Mouse (Mus musculus): ENCODE measurements around the gene Scn3a. TPM values are rescaled to one million over a fixed set of nuclear protein-coding genes. Genes with fewer than 3 reads are reported as not detected.

Gene Scn3a
- polyA plus RNA-seq, 1 experiment = 13.5 TPM

DNA sequence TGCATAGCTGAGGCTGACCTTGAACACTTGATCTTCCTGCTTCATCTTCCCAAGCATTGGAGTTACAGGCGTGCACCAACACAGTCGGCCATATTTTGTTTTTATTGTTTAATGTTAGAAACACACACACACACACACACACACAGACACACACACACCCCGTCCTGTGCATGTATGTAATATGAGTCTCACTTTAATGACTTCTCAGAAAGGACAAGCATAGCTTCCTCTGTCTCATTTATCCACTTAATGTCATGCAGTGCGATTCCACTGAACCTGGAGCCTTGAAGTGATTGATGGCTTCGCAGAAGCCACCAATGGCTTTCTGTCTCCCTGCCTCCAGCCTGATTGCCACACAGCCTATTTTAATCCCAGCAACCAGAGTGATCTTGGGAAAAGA, 15.2 kb downstream of the Scn3a start:
- TF ChIP-seq POLR2A (IDR thresholded peaks at IDR 0.05; ENCODE audit: borderline replicate concordance, extremely low read depth, low read depth, low read length) = no peak
- Histone ChIP-seq H3K4me1 (ENCODE audit: control insufficient read depth, insufficient read depth, low read length) (peaks cover 2% of the 10 kb centered on the region; the same call in 1 of the 2 replicates), H3K4me3 (replicated peaks; ENCODE audit: extremely low read depth, low read depth, low read length) (no peak overlapping the region)
- no peak for DNase-seq
- WGBS = 54% methylated on average over 5 of the region's 5 CpGs

DNA sequence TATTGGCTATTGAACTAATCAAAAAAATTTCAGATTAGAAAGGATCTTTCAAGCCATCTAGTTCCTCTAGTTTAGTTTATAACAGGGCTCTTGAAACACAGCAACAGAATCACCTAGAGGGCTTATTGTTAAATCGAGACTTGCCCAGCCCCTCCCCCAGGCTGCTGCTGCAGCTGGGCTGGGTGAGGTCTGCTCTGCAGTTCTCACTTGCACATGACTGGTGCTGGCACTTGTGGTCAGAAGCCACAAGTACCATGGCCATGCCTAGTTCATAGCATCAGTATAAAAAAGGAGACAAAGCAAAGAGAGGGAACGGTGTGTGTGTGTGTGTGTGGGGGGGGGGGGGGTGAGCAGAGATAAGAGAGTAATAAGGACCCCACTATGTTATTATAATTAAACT, 15.7 kb downstream of the Scn3a start:
- H3K4me3 ChIP-seq (replicated peaks; ENCODE audit: extremely low read depth, low read depth, low read length) = no peak overlapping the region
- WGBS = 21% methylated on average over 2 of the region's 2 CpGs
- TF ChIP-seq CTCF (IDR thresholded peaks at IDR 0.05; ENCODE audit: insufficient read depth, low read length) (no peak), POLR2A (IDR thresholded peaks at IDR 0.05; ENCODE audit: borderline replicate concordance, extremely low read depth, low read depth, low read length) (no peak)
- peaks cover 2% of the 10 kb centered on the region; the same call in 1 of the 2 replicates for H3K4me1 ChIP-seq (ENCODE audit: control insufficient read depth, insufficient read depth, low read length)
- no peak for DNase-seq

DNA sequence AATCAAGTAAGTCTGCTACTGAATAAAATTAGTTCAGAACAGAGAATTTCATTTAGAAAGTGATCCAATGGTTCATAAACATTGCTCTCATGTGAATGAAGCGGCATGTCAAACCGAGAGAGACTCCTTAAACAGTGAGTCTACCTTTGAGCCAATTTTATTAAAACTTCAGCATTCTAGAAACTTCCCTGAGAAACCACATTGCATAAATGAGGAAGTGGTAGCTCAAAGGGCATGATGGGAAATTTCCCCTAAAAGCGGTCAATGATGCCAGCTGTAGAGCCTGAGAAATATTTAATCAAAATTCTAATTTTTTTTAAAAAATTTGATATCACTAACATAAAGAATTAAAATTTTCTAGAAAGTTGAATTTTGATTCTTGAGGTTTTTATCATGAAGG, 16.9 kb downstream of the Scn3a start:
- peaks cover 2% of the 10 kb centered on the region; the same call in 1 of the 2 replicates for H3K4me1 ChIP-seq (ENCODE audit: control insufficient read depth, insufficient read depth, low read length)
- TF ChIP-seq CTCF (IDR thresholded peaks at IDR 0.05; ENCODE audit: insufficient read depth, low read length) (no peak), POLR2A (IDR thresholded peaks at IDR 0.05; ENCODE audit: borderline replicate concordance, extremely low read depth, low read depth, low read length) (no peak)
- WGBS = 86% methylated on average over 3 of the region's 3 CpGs
- DNase-seq = no peak
- H3K4me3 ChIP-seq (replicated peaks; ENCODE audit: extremely low read depth, low read depth, low read length) = no peak overlapping the region

DNA sequence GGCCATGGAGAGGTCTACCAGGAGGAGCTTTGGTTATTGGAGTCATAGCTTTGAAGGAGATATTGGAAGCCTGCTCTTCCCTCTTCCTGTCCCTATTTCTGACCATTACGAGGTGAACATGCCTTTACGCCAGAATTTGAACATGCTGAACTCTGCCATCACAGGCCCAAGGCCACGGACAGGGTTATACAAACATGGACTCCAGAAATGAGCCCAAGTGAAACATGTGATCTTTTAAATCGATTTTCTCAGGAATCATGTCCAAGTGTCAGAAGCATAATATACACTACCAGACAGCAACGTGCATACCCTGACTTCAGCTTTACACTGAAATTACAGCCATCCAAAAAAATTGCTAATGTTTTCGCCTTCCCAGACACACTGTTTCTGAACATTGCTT, 18.8 kb downstream of the Scn3a start:
- 85% methylated on average over 6 of the region's 6 CpGs for WGBS
- no peak overlapping the region for H3K4me3 ChIP-seq (replicated peaks; ENCODE audit: extremely low read depth, low read depth, low read length)
- DNase-seq = no peak

DNA sequence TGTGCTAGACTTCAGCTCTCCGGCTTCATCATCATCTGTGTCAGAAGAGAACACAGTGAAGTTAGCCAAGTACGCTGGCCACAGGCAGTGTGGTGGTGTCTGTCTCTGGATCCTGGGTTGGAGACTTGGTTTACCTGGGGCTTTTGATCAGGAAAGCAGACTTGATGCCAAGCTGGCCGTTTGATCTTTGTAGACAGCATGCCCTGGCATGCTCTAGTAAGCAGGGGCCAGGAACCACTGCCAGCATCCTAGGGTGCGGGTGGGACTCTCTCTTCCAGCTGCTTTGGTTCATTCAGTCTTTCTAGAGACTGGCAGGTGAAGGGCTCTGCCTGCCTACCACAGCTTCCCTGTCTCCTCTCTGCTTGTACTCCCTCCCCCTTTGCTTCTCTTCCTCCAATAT, 20.1 kb downstream of the Scn3a start:
- Histone ChIP-seq H3K4me3 (replicated peaks; ENCODE audit: extremely low read depth, low read depth, low read length) (no peak overlapping the region), H3K4me1 (ENCODE audit: control insufficient read depth, insufficient read depth, low read length) (no peaks in the 10 kb centered on the region)
- 63% methylated on average over 4 of the region's 4 CpGs for WGBS
- no peak for DNase-seq
- TF ChIP-seq CTCF (IDR thresholded peaks at IDR 0.05; ENCODE audit: insufficient read depth, low read length) = no peak

More for the DNA sequence above, 18.8 kb downstream of the Scn3a start:
- TF ChIP-seq CTCF (IDR thresholded peaks at IDR 0.05; ENCODE audit: insufficient read depth, low read length) (no peak), POLR2A (IDR thresholded peaks at IDR 0.05; ENCODE audit: borderline replicate concordance, extremely low read depth, low read depth, low read length) (no peak)
- H3K4me1 ChIP-seq (ENCODE audit: control insufficient read depth, insufficient read depth, low read length) = peaks cover 1% of the 10 kb centered on the region; the same call in 1 of the 2 replicates

DNA sequence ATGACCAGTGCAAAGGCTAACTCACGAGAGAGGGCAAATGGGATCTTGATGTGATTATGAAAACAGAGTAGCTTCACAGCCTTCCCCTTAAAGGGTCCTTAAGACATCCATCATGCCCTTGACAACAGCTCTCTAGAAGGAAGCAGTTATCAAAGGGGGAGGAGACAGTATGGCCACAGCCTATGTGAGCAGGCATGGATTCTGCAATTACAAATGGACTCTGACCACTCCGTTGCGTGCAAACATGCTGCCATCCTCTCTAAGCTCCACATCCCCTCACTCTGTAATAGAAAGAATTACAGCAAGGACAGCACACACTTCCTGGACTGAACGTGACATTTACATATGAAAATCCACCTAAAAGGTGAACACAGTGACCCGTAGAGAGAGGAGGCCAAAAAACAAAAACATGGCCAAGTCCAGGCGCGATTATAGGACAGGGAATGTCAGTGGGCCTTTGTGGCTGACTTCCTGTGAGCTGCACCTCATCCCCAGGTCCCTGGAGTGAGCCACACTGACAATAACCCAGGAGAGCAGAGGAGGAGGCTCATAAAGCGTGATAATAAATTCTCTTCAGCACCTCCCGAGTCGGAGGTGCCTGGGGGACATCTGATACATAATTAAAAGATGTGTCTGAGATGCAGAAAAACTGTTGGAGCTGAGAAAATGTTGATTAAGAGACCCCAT, 24.4 kb downstream of the Scn3a start:
- Histone ChIP-seq H3K4me1 (ENCODE audit: control insufficient read depth, insufficient read depth, low read length) (no peaks in the 10 kb centered on the region), H3K4me3 (replicated peaks; ENCODE audit: extremely low read depth, low read depth, low read length) (no peak overlapping the region)
- 78% methylated on average over 10 of the region's 10 CpGs for WGBS
- TF ChIP-seq CTCF (IDR thresholded peaks at IDR 0.05; ENCODE audit: insufficient read depth, low read length) (no peak), POLR2A (IDR thresholded peaks at IDR 0.05; ENCODE audit: borderline replicate concordance, extremely low read depth, low read depth, low read length) (no peak)
- no peak for DNase-seq

DNA sequence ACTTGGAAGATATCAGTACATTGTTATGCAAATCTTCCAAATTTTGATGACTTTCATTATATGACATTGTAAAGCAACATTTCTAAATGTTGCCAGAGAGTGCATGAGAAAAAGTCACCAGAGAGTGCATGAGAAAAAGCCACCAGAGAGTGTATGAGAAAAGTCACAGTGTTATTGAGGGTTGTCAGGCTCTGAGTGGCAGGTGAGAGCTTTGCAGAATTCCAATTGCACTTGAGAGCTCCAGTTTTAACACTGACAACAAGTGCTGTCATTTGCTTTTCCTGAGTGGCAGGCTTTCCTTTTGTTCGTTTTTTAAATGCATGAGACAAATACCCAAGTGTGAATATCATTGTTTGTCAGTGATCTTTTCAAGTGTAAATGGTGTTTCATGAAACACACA, 25.6 kb downstream of the Scn3a start:
- 41% methylated on average over 1 of the region's 1 CpGs for WGBS
- no peak for TF ChIP-seq CTCF (IDR thresholded peaks at IDR 0.05; ENCODE audit: insufficient read depth, low read length)
- no peak for TF ChIP-seq POLR2A (IDR thresholded peaks at IDR 0.05; ENCODE audit: borderline replicate concordance, extremely low read depth, low read depth, low read length)
- H3K4me1 ChIP-seq (ENCODE audit: control insufficient read depth, insufficient read depth, low read length) = no peaks in the 10 kb centered on the region
- DNase-seq = no peak
- no peak overlapping the region for H3K4me3 ChIP-seq (replicated peaks; ENCODE audit: extremely low read depth, low read depth, low read length)

DNA sequence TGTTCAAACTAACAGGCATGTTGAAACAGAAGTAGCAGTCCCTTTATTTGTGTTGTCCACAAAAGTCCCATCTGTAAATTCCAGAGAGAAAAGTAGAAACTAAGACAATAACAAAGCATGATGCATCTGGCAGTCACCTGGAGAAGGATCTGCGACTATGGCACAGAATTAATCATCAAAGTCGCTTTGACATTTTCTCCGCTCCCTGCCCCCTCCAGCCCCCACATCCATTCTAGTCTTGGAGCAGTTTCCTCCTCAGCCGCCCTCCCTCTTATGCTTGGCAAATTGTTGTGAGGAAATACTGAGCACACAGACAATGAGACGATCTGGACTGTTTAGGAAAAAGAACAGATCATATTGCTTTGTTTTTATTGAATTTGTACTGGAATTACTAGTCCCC, 29.0 kb downstream of the Scn3a start:
- DNase-seq = no peak
- TF ChIP-seq POLR2A (IDR thresholded peaks at IDR 0.05; ENCODE audit: borderline replicate concordance, extremely low read depth, low read depth, low read length) (no peak), CTCF (IDR thresholded peaks at IDR 0.05; ENCODE audit: insufficient read depth, low read length) (no peak)
- Histone ChIP-seq H3K4me3 (replicated peaks; ENCODE audit: extremely low read depth, low read depth, low read length) (no peak overlapping the region), H3K4me1 (ENCODE audit: control insufficient read depth, insufficient read depth, low read length) (no peaks in the 10 kb centered on the region)
- 29% methylated on average over 5 of the region's 5 CpGs for WGBS

DNA sequence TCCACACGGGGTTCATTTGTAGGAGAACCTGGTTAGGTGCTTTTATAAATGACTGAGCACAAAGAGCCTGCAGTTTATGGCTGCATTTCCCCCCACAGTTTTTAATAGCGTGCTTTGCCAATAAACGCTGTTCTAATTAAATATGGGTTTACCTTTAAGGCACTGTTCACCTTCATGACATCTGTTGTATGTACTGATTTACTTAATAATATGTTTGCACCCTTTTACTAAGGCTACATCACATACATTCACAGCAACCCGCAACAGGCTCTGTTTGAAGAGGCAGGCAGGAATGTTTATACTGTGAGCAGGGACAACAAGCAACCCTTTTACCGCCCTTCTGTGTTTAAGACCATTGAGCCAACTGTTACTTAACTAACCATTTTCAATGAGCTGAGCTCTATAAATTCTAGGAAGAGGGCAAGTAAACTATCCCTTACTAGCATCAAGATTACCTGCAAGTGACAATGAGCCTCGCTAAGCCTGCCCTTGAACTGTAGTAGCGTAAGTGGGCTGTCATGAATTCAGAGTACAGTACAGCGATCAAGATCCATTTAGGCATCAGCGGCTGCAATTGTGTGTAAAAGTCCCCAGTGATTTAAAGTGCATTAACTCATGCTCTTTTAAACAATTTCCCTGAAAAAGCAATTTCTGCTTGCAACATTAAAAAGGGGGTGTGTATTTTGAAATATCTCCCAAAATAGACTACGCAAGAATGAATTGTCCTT, 35.1 kb downstream of the Scn3a start:
- 75% methylated on average over 10 of the region's 10 CpGs for WGBS
- Histone ChIP-seq H3K4me3 (replicated peaks; ENCODE audit: extremely low read depth, low read depth, low read length) (no peak overlapping the region), H3K4me1 (ENCODE audit: control insufficient read depth, insufficient read depth, low read length) (no peaks in the 10 kb centered on the region)
- DNase-seq = no peak
- no peak for TF ChIP-seq CTCF (IDR thresholded peaks at IDR 0.05; ENCODE audit: insufficient read depth, low read length)
- TF ChIP-seq POLR2A (IDR thresholded peaks at IDR 0.05; ENCODE audit: borderline replicate concordance, extremely low read depth, low read depth, low read length) = no peak

DNA sequence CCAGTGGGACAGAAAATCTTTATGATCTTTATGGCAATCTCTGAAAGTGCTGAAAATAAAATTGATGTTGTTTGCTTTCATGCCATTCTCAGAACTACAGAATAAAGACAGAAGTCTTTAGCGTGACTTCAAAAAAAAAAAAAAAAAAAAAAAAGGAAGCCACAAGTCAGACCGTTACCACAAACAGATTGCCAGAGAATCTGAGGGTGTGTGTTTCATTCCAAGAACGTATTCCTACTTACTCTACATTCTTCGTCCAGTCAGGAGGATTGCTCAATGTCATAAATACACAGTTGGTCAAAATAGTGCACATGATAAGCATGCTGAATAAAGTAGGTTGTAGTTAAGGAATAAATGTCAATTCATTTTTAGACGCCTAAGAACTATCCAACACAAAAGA, 38.3 kb downstream of the Scn3a start:
- H3K4me1 ChIP-seq (ENCODE audit: control insufficient read depth, insufficient read depth, low read length) = no peaks in the 10 kb centered on the region
- DNase-seq = no peak
- H3K4me3 ChIP-seq (replicated peaks; ENCODE audit: extremely low read depth, low read depth, low read length) = no peak overlapping the region
- TF ChIP-seq POLR2A (IDR thresholded peaks at IDR 0.05; ENCODE audit: borderline replicate concordance, extremely low read depth, low read depth, low read length) (no peak), CTCF (IDR thresholded peaks at IDR 0.05; ENCODE audit: insufficient read depth, low read length) (no peak)
- 37% methylated on average over 5 of the region's 5 CpGs for WGBS

Data from lung, adult 2 months (tissue).